Mouse (Mus musculus): ENCODE results near the gene Kif3b. TPM values are rescaled to one million over a fixed set of nuclear protein-coding genes. Genes with fewer than 3 reads are reported as not detected.
"Not testable (repeated sequence)": the region's sequence is repeated elsewhere in the genome, so short reads cannot be mapped to it uniquely, and the experiment has no call there.

The Kif3b gene
- total and polyA plus RNA-seq, 2 experiments from 2014 or later, result 3.1 to 6.5 TPM

DNA sequence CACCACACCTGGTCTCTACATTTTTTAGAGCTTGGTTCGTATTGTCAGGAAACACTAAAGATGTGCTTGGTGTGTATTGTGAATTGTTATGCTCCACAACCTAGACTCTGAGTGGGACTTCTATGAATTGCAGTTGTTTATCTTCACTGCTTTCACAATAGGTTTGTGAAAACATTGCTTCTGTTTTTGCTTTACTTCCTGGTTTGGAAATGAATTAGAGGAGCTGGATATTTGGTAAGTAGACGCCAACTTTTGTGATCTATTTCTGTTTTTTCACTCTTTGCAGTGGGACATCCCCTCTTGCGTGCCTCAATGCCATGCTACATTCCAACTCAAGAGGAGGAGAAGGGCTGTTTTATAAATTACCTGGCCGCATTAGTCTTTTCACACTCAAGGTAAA lies 65.6 kb downstream of the Kif3b start:
- H3K4me2 ChIP-seq (ENCODE audit: low read depth, low read length), result no peak overlapping the region
- no peak for DNase-seq (ENCODE audit: low spot score)
- WGBS, result 89% methylated on average over 4 of the region's 4 CpGs
- H3K4me3 ChIP-seq (ENCODE audit: low read depth, low read length), result no peak overlapping the region
- no peak overlapping the region for H3K27ac ChIP-seq (ENCODE audit: low read depth)
- TF ChIP-seq EP300 (IDR thresholded peaks at IDR 0.05; ENCODE audit: low read depth) (no peak), CTCF (IDR thresholded peaks at IDR 0.05; ENCODE audit: low read depth) (no peak)
- no peaks in the 10 kb centered on the region for H3K27me3 ChIP-seq (ENCODE audit: control insufficient read depth, insufficient read depth, low read length)
- peaks cover 72% of the 10 kb centered on the region for H3K36me3 ChIP-seq (replicated peaks; ENCODE audit: control insufficient read depth, insufficient read depth, low read length)
- no peak overlapping the region for H3K9ac ChIP-seq (replicated peaks; ENCODE audit: low read depth, low read length)
- H3K9me3 ChIP-seq (replicated peaks; ENCODE audit: control insufficient read depth, low read length), result no peaks in the 10 kb centered on the region
- ATAC-seq (ENCODE audit: insufficient read depth, low read depth), result no peak
- H3K4me1 ChIP-seq (ENCODE audit: control insufficient read depth, insufficient read depth), result 0 out of 2 replicates have a peak, but pooled peaks cover under 1% of the 10 kb centered on the region

DNA sequence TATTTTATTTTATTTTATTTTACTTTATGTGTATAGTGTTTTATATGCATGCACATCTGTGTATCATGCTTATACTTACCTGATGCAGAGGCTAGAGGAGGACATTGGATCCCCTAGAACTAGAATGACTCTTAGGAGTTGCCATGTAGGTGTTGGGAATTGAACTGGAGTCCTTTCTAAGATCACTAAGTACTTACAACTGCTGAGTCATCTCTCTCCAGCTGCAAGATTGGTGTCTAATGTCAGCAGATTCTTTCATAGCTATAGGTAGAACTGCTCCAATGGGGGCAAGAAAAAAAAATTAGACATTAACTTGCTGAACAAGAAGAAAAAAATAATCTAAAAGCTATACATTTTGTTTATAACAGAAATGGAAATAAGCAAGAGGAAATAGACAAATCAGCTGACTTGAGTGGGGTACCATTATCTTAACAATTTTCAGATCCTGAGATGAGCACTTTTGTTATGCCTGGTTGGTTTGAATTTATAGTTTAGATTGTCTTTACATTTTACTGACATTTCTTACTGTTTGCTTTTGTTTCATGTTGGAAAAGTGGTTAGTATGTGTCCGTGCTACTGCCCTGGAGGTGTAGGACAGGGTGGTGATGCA lies 70.0 kb downstream of the Kif3b start:
- WGBS, result 92% methylated on average over 1 of the region's 1 CpGs
- H3K4me3 ChIP-seq (ENCODE audit: low read depth, low read length), result no peak overlapping the region
- H3K27ac ChIP-seq (ENCODE audit: low read depth), result no peak overlapping the region
- no peak for DNase-seq (ENCODE audit: low spot score)
- ATAC-seq (ENCODE audit: insufficient read depth, low read depth), result no peak
- peaks cover 68% of the 10 kb centered on the region for H3K36me3 ChIP-seq (replicated peaks; ENCODE audit: control insufficient read depth, insufficient read depth, low read length)
- TF ChIP-seq EP300 (IDR thresholded peaks at IDR 0.05; ENCODE audit: low read depth) (no peak), CTCF (IDR thresholded peaks at IDR 0.05; ENCODE audit: low read depth) (no peak)
- H3K4me2 ChIP-seq (ENCODE audit: low read depth, low read length), result no peak overlapping the region
- H3K9me3 ChIP-seq (replicated peaks; ENCODE audit: control insufficient read depth, low read length), result no peaks in the 10 kb centered on the region
- no peak overlapping the region for H3K9ac ChIP-seq (replicated peaks; ENCODE audit: low read depth, low read length)
- no peaks in the 10 kb centered on the region for H3K4me1 ChIP-seq (ENCODE audit: control insufficient read depth, insufficient read depth)
- no peaks in the 10 kb centered on the region for H3K27me3 ChIP-seq (ENCODE audit: control insufficient read depth, insufficient read depth, low read length)

DNA sequence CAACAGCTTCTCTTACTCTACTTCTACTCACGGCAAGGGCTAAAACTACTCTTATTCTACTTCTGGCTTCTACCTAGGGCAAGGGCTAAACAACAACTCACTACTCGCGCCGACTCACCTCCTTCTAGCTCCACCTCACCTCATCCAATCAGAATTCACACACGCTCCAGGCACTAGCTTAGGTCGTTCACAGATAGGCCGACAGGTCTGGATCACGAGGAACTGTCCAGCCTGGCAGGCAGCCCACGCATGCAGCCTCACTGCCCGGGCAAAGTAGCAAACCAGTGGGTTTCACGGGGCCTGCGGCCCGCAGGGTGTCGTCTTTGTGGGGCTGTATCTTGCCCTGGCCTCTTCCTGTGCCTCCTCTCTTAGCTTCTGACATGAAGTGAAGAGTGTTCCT lies 73.3 kb downstream of the Kif3b start:
- 60% methylated on average over 13 of the region's 14 CpGs for WGBS
- not testable (repeated sequence) for ATAC-seq (ENCODE audit: insufficient read depth, low read depth); H3K4me2 ChIP-seq (ENCODE audit: low read depth, low read length); H3K9me3 ChIP-seq (replicated peaks; ENCODE audit: control insufficient read depth, low read length); H3K27me3 ChIP-seq (ENCODE audit: control insufficient read depth, insufficient read depth, low read length); H3K27ac ChIP-seq (ENCODE audit: low read depth); H3K9ac ChIP-seq (replicated peaks; ENCODE audit: low read depth, low read length); H3K4me3 ChIP-seq (ENCODE audit: low read depth, low read length); H3K4me1 ChIP-seq (ENCODE audit: control insufficient read depth, insufficient read depth); DNase-seq (ENCODE audit: low spot score)
- peaks cover 61% of the 10 kb centered on the region for H3K36me3 ChIP-seq (replicated peaks; ENCODE audit: control insufficient read depth, insufficient read depth, low read length)

DNA sequence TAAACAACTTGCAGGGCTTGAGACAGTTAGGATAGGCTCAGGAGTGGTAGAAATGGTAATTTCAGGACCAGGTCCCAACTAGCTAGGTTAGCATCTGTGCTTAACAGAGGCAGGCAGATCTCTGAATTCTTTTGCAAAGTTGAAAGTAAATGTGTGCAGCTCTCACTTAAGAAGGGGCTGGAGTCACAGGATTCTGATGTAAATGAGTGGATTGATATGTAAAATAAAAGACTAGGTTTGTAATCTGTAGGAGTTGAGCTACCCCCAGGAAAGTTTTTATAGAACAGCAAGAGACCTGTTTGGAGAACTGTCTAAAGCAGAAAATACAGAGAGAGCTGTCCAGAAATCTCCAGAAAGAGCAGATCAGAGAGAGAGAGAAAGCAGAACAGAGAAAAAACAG lies 79.7 kb downstream of the Kif3b start:
- TF ChIP-seq EP300 (IDR thresholded peaks at IDR 0.05; ENCODE audit: low read depth) (no peak), CTCF (IDR thresholded peaks at IDR 0.05; ENCODE audit: low read depth) (no peak)
- Histone ChIP-seq H3K36me3 (replicated peaks; ENCODE audit: control insufficient read depth, insufficient read depth, low read length) (peaks cover 30% of the 10 kb centered on the region), H3K27ac (ENCODE audit: low read depth) (no peak overlapping the region), H3K27me3 (ENCODE audit: control insufficient read depth, insufficient read depth, low read length) (no peaks in the 10 kb centered on the region), H3K4me2 (ENCODE audit: low read depth, low read length) (no peak overlapping the region), H3K9me3 (replicated peaks; ENCODE audit: control insufficient read depth, low read length) (no peaks in the 10 kb centered on the region), H3K9ac (replicated peaks; ENCODE audit: low read depth, low read length) (no peak overlapping the region), H3K4me3 (ENCODE audit: low read depth, low read length) (no peak overlapping the region), H3K4me1 (ENCODE audit: control insufficient read depth, insufficient read depth) (no peaks in the 10 kb centered on the region)
- no peak for DNase-seq (ENCODE audit: low spot score)
- no peak for ATAC-seq (ENCODE audit: insufficient read depth, low read depth)

DNA sequence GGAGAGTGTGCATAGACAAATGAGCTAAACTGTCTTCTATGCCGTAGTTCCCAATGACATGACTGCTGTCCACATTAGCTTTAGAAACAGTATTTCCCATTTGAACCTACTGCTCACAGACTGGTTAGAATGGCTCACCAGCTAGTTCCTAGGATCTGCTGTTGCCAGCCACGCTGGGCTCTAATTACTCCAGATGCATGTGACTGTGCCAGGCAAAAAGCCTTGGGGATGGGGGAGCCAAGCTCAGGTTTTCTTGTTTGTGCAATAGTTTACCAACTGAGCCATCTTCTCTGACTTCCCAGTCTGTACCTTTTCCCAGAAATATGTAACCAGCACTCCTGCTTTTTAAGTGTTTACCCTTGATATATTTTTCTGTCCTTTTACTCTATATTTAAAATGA lies 84.2 kb downstream of the Kif3b start:
- Histone ChIP-seq H3K9ac (replicated peaks; ENCODE audit: low read depth, low read length) (no peak overlapping the region), H3K4me1 (ENCODE audit: control insufficient read depth, insufficient read depth) (no peaks in the 10 kb centered on the region), H3K27me3 (ENCODE audit: control insufficient read depth, insufficient read depth, low read length) (no peaks in the 10 kb centered on the region), H3K4me3 (ENCODE audit: low read depth, low read length) (no peak overlapping the region), H3K27ac (ENCODE audit: low read depth) (no peak overlapping the region), H3K4me2 (ENCODE audit: low read depth, low read length) (no peak overlapping the region), H3K36me3 (replicated peaks; ENCODE audit: control insufficient read depth, insufficient read depth, low read length) (peaks cover 23% of the 10 kb centered on the region), H3K9me3 (replicated peaks; ENCODE audit: control insufficient read depth, low read length) (no peaks in the 10 kb centered on the region)
- DNase-seq (ENCODE audit: low spot score), result no peak
- TF ChIP-seq CTCF (IDR thresholded peaks at IDR 0.05; ENCODE audit: low read depth), result no peak
- no peak for TF ChIP-seq EP300 (IDR thresholded peaks at IDR 0.05; ENCODE audit: low read depth)
- 64% methylated on average over 2 of the region's 2 CpGs for WGBS
- ATAC-seq (ENCODE audit: insufficient read depth, low read depth), result no peak

DNA sequence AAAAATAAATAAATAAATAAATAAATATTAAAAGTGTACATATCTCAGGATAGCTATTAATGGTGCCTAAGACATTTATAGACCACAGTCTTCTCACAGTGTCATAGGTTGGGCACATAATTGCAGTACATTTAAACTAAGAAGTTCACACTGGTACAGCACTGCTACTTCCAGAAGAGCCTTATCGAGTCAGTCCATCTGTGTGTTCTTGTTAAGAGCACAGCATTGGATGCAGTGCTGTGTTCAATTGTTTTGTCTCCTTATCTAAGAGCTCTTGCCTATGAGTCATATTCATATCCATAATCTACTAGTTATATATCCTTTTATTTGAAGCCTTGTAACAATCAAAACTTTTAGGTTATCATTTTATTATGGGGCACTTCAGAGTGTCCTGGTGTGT lies 89.3 kb downstream of the Kif3b start:
- WGBS, result 82% methylated on average over 1 of the region's 1 CpGs
- TF ChIP-seq CTCF (IDR thresholded peaks at IDR 0.05; ENCODE audit: low read depth) (no peak), EP300 (IDR thresholded peaks at IDR 0.05; ENCODE audit: low read depth) (no peak)
- H3K9me3 ChIP-seq (replicated peaks; ENCODE audit: control insufficient read depth, low read length), result no peaks in the 10 kb centered on the region
- ATAC-seq (ENCODE audit: insufficient read depth, low read depth) (no peak), DNase-seq (ENCODE audit: low spot score) (no peak)
- no peak overlapping the region for H3K4me2 ChIP-seq (ENCODE audit: low read depth, low read length)
- H3K27me3 ChIP-seq (ENCODE audit: control insufficient read depth, insufficient read depth, low read length), result no peaks in the 10 kb centered on the region
- no peak overlapping the region for H3K27ac ChIP-seq (ENCODE audit: low read depth)
- H3K4me3 ChIP-seq (ENCODE audit: low read depth, low read length), result no peak overlapping the region
- H3K36me3 ChIP-seq (replicated peaks; ENCODE audit: control insufficient read depth, insufficient read depth, low read length), result peaks cover 52% of the 10 kb centered on the region
- H3K9ac ChIP-seq (replicated peaks; ENCODE audit: low read depth, low read length), result no peak overlapping the region
- no peaks in the 10 kb centered on the region for H3K4me1 ChIP-seq (ENCODE audit: control insufficient read depth, insufficient read depth)

Other genes starting within 250 kb of the Kif3b start
- gene Ccm2l, start 225.5 kb upstream of the Kif3b start, total RNA-seq (2014; rRNA removed; ENCODE audit: low replicate concordance), result 21.0 and 32.4 TPM in 2 replicates
- gene Ccm2l, start 225.5 kb upstream of the Kif3b start, polyA plus RNA-seq (2015; fragmentation: Nextera tagmentation; extraction: Ambion mirVana), result 3.5 and 4.3 TPM in 2 replicates
- 3.8 and 6.4 TPM in 2 replicates for gene Hck, start 182.9 kb upstream of the Kif3b start, total RNA-seq (2014; rRNA removed; ENCODE audit: low replicate concordance)
- 1.5 and 1.7 TPM in 2 replicates for gene Hck, start 182.9 kb upstream of the Kif3b start, polyA plus RNA-seq (2015; fragmentation: Nextera tagmentation; extraction: Ambion mirVana)
- 35.7 and 37.8 TPM in 2 replicates for gene Tm9sf4, start 130.1 kb upstream of the Kif3b start, total RNA-seq (2014; rRNA removed; ENCODE audit: low replicate concordance)
- gene Tm9sf4, start 130.1 kb upstream of the Kif3b start, polyA plus RNA-seq (2015; fragmentation: Nextera tagmentation; extraction: Ambion mirVana), result 38.2 and 38.8 TPM in 2 replicates
- gene Tspyl3, start 66.0 kb upstream of the Kif3b start, total RNA-seq (2014; rRNA removed; ENCODE audit: low replicate concordance), result 0.95 and 5.1 TPM in 2 replicates
- gene Tspyl3, start 66.0 kb upstream of the Kif3b start, polyA plus RNA-seq (2015; fragmentation: Nextera tagmentation; extraction: Ambion mirVana), result 2.5 and 2.7 TPM in 2 replicates
- gene Plagl2, start 50.0 kb upstream of the Kif3b start, total RNA-seq (2014; rRNA removed; ENCODE audit: low replicate concordance), result 6.3 and 6.5 TPM in 2 replicates
- gene Plagl2, start 50.0 kb upstream of the Kif3b start, polyA plus RNA-seq (2015; fragmentation: Nextera tagmentation; extraction: Ambion mirVana), result 2.4 and 2.6 TPM in 2 replicates
- 26.3 and 28.6 TPM in 2 replicates for gene Pofut1, start 49.9 kb upstream of the Kif3b start, total RNA-seq (2014; rRNA removed; ENCODE audit: low replicate concordance)
- 2.4 and 2.5 TPM in 2 replicates for gene Pofut1, start 49.9 kb upstream of the Kif3b start, polyA plus RNA-seq (2015; fragmentation: Nextera tagmentation; extraction: Ambion mirVana)
- gene Asxl1, start 54.4 kb downstream of the Kif3b start, total RNA-seq (2014; rRNA removed; ENCODE audit: low replicate concordance), result 18.8 and 21.3 TPM in 2 replicates
- 6.4 and 7.4 TPM in 2 replicates for gene Asxl1, start 54.4 kb downstream of the Kif3b start, polyA plus RNA-seq (2015; fragmentation: Nextera tagmentation; extraction: Ambion mirVana)
- gene 4930404H24Rik, start 201.4 kb downstream of the Kif3b start, total RNA-seq (2014; rRNA removed; ENCODE audit: low replicate concordance), result not detected in 2 replicates
- 0.45 TPM in 1 of 2 replicates, not detected in the other for gene 4930404H24Rik, start 201.4 kb downstream of the Kif3b start, polyA plus RNA-seq (2015; fragmentation: Nextera tagmentation; extraction: Ambion mirVana)
- 10.2 and 13.1 TPM in 2 replicates for gene Nol4l, start 238.6 kb downstream of the Kif3b start, total RNA-seq (2014; rRNA removed; ENCODE audit: low replicate concordance)
- 4.3 TPM in 2 replicates for gene Nol4l, start 238.6 kb downstream of the Kif3b start, polyA plus RNA-seq (2015; fragmentation: Nextera tagmentation; extraction: Ambion mirVana)